Mouse (Mus musculus): ENCODE results near the gene Colgalt2. TPM values are rescaled to one million over a fixed set of nuclear protein-coding genes. Genes with fewer than 3 reads are reported as not detected.
"Not testable (repeated sequence)": the region's sequence is repeated elsewhere in the genome, so short reads cannot be mapped to it uniquely, and the experiment has no call there.

Gene Colgalt2
- total RNA-seq, 2 experiments from 2014 or later = 5.1 to 5.9 TPM

GRCm38 (mm10) chr1:152414451-152414850 is 14.8 kb downstream of the Colgalt2 start:
- intact Hi-C loops (cut with DNase I) = no loop called here
- peak; percentile 57 to 72 for DNase-seq

DNA sequence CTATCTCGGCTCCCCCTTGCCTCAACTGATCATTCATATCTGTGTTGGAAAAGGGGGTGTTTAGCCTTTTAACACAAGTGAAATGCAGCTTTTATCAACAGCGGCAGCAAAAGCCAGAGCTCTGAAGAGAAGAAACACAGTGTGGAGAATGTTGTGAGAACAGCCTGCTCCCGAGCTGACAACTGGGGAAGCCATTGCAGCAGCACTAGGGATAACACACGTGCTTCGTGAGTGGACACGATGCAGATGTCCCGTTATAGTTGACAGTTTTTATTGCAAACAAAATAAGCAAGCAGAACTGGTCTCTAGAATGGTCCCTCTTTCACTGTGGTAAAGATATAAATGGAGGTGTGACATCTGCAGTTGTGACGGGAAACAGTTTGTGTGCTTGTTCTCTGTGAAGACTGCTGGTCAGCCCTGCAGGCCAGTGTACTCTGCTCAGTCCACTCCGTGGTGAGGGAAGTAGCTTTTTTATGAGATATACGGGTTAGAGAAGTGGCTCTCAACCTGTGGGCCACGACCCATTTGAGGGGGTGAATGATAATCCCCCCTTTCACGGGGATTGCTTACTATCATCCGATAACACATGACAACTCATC is 16.8 kb downstream of the Colgalt2 start:
- intact Hi-C loops (cut with DNase I) = no loop called here
- no peak for DNase-seq

DNA sequence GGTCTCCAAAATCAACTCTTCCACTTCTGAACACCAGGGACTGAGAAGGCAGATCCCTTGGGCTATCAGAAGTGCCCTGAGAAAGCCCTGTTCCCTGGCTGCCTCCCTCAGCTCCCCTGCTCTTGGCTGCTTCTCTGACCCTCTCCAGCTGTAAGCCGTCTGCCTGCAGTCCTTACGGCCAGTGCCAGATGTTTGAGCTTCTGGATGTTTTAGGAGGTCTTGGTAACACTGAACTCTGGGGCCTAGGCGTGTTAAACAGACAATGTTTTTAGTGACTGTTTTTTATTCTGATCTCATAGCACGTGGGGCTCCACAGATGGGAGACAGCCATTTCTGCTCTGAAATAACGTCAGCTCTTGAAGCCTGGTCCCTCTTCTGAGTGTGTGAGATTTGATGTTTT is 18.0 kb downstream of the Colgalt2 start:
- peak; percentile 54 for DNase-seq
- intact Hi-C loops (cut with DNase I) = no loop called here

GRCm38 (mm10) chr1:152422295-152422694 is 22.7 kb downstream of the Colgalt2 start:
- DNase-seq = no peak
- intact Hi-C loops (cut with DNase I) = loop anchor here (5.0 kb wide), 1 partner anchor 75 kb away; no protein-coding TSS in a partner anchor

DNA sequence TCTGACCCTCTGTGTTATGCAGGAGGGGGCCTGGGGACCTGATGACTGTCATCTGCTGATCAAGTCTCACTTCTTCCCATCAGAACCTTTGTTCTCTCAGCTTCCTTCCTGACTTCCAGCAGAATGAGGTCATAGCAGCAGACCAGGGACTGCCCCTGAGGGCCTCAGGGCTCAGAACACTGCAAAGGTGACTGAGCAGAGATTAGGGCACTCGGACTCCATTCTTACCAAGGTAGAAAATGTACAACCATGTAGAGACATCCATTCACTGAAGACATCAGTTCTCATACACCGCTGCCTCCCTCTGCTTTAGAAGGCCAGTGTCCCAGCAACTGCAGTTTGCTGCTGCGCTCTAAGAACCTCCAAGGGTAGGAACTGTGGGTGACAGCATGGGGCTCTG is 23.4 kb downstream of the Colgalt2 start:
- no peak for DNase-seq
- intact Hi-C loops (cut with DNase I) = loop anchor here (5.0 kb wide), 1 partner anchor 74 kb away; no protein-coding TSS in a partner anchor

GRCm38 (mm10) chr1:152427912-152428581 is 28.4 kb downstream of the Colgalt2 start:
- intact Hi-C loops (cut with DNase I) = no loop called here
- no peak for DNase-seq

- intact Hi-C loops (cut with DNase I) = no loop called here
- DNase-seq = no peak
Observed at GRCm38 (mm10) chr1:152429805-152430204, 30.2 kb downstream of the Colgalt2 start.

DNA sequence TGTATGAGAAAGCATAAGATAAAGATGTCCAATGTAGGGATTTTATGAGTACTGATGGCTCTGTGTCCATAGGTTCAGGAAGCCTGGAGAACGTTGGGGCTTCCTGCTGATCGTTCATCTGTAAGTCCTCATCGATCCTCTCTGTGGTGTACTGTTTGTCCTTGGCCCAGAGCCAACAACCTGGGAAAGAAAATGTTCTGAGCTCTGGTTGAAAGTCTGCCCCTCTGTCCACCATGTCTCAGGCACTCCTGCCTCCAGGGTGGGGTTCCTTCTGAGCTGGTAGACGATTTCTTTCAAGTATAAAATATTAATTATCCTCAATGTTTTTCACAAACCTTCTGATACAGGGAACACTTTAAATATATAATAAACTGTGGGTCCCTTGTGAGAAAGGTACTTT is 34.5 kb downstream of the Colgalt2 start:
- DNase-seq = no peak
- intact Hi-C loops (cut with DNase I) = no loop called here

DNA sequence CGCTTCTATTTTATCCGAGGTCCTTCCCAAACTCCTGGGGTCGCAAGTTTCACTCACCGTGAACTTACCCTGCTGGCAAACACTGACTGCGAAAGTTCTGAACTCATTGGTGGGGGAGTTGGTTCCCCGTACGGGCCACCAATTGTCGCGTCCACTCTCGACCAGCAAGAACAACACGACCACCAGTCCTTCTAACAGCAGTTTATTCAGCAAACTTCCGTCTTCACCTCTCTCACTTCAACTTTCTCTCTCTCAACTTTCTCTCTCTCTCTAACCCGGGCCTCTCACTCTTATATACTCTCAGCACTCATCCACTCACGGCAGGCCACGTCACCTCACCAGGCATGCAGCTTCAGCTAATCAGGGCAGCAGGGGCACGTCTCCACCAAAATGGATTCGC is 37.9 kb downstream of the Colgalt2 start:
- intact Hi-C loops (cut with DNase I); DNase-seq: not testable (repeated sequence)

DNA sequence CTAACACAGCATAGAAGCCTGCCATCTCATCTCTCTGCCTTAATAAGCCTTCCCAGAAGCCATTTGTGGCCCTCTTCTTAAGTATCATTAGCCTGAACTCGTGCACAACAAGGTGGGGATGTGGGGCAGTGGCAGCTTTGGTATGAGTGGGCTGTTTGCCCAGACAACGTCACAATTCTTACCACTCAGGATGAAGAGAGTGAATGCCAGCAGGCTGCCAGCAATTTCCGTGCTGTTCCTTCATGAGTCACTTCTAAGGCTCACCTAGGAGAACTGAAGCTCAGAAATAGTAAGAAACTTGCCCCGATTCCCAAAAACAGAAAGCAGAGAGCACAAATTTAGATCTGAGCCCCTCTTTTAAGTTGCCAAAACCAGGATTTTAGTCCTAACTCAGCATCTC is 39.8 kb downstream of the Colgalt2 start:
- intact Hi-C loops (cut with DNase I) = no loop called here
- DNase-seq = no peak

DNA sequence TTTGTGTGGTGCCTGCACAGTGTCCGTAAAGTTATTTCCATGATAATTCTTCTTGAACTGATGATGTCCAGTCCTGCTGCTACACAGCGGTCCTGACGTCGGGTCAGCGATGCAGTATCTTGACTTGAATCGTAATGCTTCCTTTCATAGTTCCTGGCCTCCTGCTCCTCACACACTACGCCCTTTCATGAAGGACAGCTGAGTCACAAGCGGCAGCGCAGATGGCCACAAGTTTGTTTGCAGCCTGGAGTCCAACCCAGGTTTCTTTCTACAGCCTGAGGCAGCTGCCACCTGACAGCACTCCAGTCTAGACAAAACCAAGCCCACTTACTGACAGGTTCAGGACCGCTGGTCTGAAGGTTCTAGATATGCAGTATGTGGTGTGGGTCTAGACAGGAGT is 40.2 kb downstream of the Colgalt2 start:
- DNase-seq = no peak
- intact Hi-C loops (cut with DNase I) = no loop called here

GRCm38 (mm10) chr1:152444630-152445029 is 45.0 kb downstream of the Colgalt2 start:
- intact Hi-C loops (cut with DNase I) = no loop called here
- no peak for DNase-seq

- intact Hi-C loops (cut with DNase I) = no loop called here
- DNase-seq = no peak
Observed at GRCm38 (mm10) chr1:152445925-152446324, 46.3 kb downstream of the Colgalt2 start.

DNA sequence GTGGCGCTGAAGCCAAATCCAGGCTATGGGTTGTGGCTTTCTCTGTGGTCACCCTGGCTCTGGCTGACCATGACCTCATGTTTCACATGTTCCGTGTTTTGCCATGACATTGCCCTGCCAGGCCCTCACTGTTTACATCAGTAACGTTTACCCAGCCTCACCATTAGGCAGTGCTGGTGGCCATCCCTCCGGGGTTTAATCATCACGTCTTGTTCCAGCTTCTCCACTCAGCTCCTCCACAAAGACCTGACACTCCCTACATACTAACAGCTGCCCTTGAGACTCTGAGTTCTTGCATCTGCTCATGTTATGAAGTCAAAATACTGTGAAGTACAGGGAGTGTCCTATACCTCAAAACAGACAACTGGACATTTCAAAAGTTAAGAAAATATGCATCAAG is 54.9 kb downstream of the Colgalt2 start:
- peak in 1 of 2 experiments; percentile 40 for DNase-seq
- intact Hi-C loops (cut with DNase I) = no loop called here

- intact Hi-C loops (cut with DNase I) = loop anchor here (1.0 to 5.0 kb wide), 2 partner anchors 43 to 53 kb away; no protein-coding TSS in a partner anchor
Observed at GRCm38 (mm10) chr1:152455275-152456243, 55.9 kb downstream of the Colgalt2 start.

DNA sequence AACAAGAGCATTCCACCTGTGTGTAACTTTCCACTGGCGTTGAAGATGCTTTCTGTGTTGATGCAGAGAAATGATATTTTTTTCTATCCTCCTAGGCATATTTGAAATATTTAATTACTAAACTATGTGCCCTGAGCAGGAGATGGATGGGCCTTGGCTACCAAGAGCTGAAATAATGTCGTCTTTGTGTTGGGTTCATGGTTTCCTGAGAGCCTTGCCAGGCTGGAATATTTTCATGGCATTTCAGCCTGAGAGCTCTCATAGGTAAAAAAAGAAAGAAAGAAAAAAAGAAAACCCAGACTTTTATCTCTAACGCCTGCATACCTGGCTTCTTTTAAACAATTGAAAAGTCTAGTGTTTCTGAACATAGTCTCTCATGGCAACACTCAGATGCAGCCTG is 56.6 kb downstream of the Colgalt2 start:
- DNase-seq = no peak
- intact Hi-C loops (cut with DNase I) = loop anchor here (1.0 to 5.0 kb wide), 2 partner anchors 44 to 54 kb away; no protein-coding TSS in a partner anchor

More at GRCm38 (mm10) chr1:152455275-152456243, 55.9 kb downstream of the Colgalt2 start:
- DNase-seq = peak in 1 of 2 experiments; percentile 33

- DNase-seq = no peak
- intact Hi-C loops (cut with DNase I) = loop anchor here (5.0 kb wide), 1 partner anchor 55 kb away; no protein-coding TSS in a partner anchor
Observed at GRCm38 (mm10) chr1:152457596-152457995, 58.0 kb downstream of the Colgalt2 start.

- no peak for DNase-seq
Observed at GRCm38 (mm10) chr1:152458996-152459395, 59.4 kb downstream of the Colgalt2 start.

DNA sequence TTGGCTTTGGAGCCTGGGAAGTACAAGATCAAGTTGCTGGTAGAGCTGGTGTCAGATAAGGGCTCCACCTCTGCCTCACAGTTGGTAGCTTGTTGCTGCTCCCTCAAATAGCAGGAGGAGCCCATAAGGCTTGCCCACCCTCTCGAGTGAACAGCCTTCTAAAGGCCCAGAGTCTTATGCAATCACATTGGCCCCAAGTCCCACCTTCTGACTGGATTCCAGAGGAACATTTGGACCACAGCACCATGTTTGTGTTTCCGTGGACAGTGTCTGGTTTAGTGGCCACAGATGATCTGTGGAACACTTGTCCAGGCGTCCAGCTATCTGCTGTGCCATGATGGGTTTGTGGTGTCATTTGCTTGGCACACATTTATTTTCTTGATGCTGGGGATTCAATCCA is 61.3 kb downstream of the Colgalt2 start:
- intact Hi-C loops (cut with DNase I) = loop anchor here (2.0 kb wide), 1 partner anchor 36 kb away; no protein-coding TSS in a partner anchor
- no peak for DNase-seq

More at GRCm38 (mm10) chr1:152458996-152459395, 59.4 kb downstream of the Colgalt2 start:
- intact Hi-C loops (cut with DNase I) = loop anchor here (5.0 kb wide), 1 partner anchor 57 kb away; no protein-coding TSS in a partner anchor

DNA sequence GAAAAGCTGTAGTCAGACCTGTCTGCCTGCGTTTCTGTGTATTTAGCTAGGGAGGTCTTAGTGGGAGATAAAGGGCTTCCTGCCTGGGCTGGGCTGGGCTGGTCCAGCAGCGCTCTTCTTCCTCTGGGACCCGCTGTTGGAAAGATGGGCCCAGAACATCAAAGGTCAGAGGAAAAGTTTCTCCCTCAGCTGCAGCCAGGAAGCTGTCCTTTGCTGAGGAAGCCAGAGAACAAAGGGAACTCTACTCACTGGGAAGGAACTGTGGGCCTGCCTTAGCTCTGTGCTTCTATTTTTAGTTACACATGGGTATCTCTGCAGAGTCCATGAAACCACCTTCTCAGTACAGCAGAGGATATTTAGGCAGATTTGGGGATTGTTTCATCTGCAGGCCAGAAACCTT is 62.2 kb downstream of the Colgalt2 start:
- intact Hi-C loops (cut with DNase I) = loop anchor here (2.0 kb wide), 1 partner anchor 37 kb away; no protein-coding TSS in a partner anchor
- peak; percentile 53 to 62 for DNase-seq

- peak in 1 of 2 experiments; percentile 52 for DNase-seq
- intact Hi-C loops (cut with DNase I) = no loop called here
Observed at GRCm38 (mm10) chr1:152462348-152462747, 62.7 kb downstream of the Colgalt2 start.

All from heart, postnatal 10 days (tissue).